Mouse (Mus musculus): ENCODE measurements around the gene Cabin1. TPM values are rescaled to one million over a fixed set of nuclear protein-coding genes. Genes with fewer than 3 reads are reported as not detected.

The Cabin1 gene
- polyA plus RNA-seq, 1 experiment from 2014 or later, result 13.9 TPM

DNA sequence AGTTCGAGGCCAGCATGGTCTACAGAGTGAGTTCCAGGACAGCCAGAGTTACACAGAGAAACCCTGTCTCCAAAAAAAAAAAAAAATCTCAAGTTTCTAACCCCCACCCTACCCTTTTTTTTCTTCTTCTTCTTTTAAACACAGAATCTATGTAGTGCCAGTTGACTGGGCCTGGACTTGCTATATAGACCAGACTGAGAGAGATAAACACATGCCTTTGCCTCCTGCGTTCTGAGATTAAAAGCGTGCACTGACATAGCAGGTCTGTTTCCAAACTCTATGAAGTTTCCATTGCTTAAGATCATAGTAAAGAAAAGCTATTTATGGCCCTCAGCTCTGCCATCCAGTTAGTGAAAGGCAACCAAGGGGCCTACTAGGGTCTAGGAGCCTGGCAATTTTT lies 1.7 kb downstream of the Cabin1 start:
- no peaks in the 10 kb centered on the region for H3K9me3 ChIP-seq (ENCODE audit: control insufficient read depth, low read length)
- no peak for DNase-seq (ENCODE audit: low spot score)
- ATAC-seq (ENCODE audit: low FRiP score, low TSS enrichment), result no peak
- no peak overlapping the region for H3K27ac ChIP-seq (replicated peaks)
- no peak overlapping the region for H3K4me2 ChIP-seq (replicated peaks; ENCODE audit: low read depth)
- no peak overlapping the region for H3K9ac ChIP-seq (ENCODE audit: low read length)
- no peaks in the 10 kb centered on the region for H3K4me1 ChIP-seq (replicated peaks; ENCODE audit: control insufficient read depth, insufficient read depth)
- no peaks in the 10 kb centered on the region for H3K27me3 ChIP-seq (ENCODE audit: control insufficient read depth, insufficient read depth, low read length)
- no peak overlapping the region for H3K4me3 ChIP-seq (ENCODE audit: low read depth, low read length)
- 93% methylated on average over 3 of the region's 3 CpGs for WGBS
- no peaks in the 10 kb centered on the region for H3K36me3 ChIP-seq (ENCODE audit: control insufficient read depth, insufficient read depth, low read length)
- TF ChIP-seq EP300 (optimal IDR thresholded peaks at IDR 0.05) (no peak), CTCF (IDR thresholded peaks at IDR 0.05; ENCODE audit: low read depth) (no peak)

DNA sequence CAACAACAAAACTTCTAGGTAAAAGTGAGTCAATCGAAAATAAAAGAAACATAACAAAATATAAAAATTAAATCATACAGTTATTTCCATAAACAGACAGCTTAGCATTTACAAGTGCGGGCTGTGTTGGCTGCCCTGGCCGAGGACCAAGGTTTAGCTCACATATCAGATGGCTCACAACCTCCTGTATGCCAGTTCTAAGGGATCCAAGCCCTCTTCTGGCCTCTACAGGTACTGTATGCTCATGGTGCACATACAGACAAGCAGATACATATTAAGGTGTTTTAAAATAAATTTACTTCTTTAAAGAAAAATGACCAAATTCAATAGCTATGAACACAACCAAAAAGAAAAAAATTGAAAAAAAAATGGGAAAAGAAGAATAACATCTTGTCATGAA lies 3.8 kb downstream of the Cabin1 start:
- ATAC-seq (ENCODE audit: low FRiP score, low TSS enrichment) (no peak), DNase-seq (ENCODE audit: low spot score) (no peak)
- H3K9ac ChIP-seq (ENCODE audit: low read length), result no peak overlapping the region
- no peaks in the 10 kb centered on the region for H3K9me3 ChIP-seq (ENCODE audit: control insufficient read depth, low read length)
- no peak overlapping the region for H3K27ac ChIP-seq (replicated peaks)
- TF ChIP-seq EP300 (optimal IDR thresholded peaks at IDR 0.05) (no peak), CTCF (IDR thresholded peaks at IDR 0.05; ENCODE audit: low read depth) (peak; percentile 28)
- H3K4me2 ChIP-seq (replicated peaks; ENCODE audit: low read depth), result no peak overlapping the region
- H3K4me3 ChIP-seq (ENCODE audit: low read depth, low read length), result no peak overlapping the region
- H3K27me3 ChIP-seq (ENCODE audit: control insufficient read depth, insufficient read depth, low read length), result no peaks in the 10 kb centered on the region
- WGBS, result 97% methylated on average over 3 of the region's 3 CpGs
- no peaks in the 10 kb centered on the region for H3K4me1 ChIP-seq (replicated peaks; ENCODE audit: control insufficient read depth, insufficient read depth)
- no peaks in the 10 kb centered on the region for H3K36me3 ChIP-seq (ENCODE audit: control insufficient read depth, insufficient read depth, low read length)

GRCm38 (mm10) chr10:75756719-75757118 lies 7.4 kb downstream of the Cabin1 start:
- H3K4me2 ChIP-seq (replicated peaks; ENCODE audit: low read depth), result no peak overlapping the region
- no peaks in the 10 kb centered on the region for H3K9me3 ChIP-seq (ENCODE audit: control insufficient read depth, low read length)
- H3K36me3 ChIP-seq (ENCODE audit: control insufficient read depth, insufficient read depth, low read length), result peaks cover 18% of the 10 kb centered on the region
- no peak overlapping the region for H3K4me3 ChIP-seq (ENCODE audit: low read depth, low read length)
- H3K4me1 ChIP-seq (replicated peaks; ENCODE audit: control insufficient read depth, insufficient read depth), result no peaks in the 10 kb centered on the region
- no peaks in the 10 kb centered on the region for H3K27me3 ChIP-seq (ENCODE audit: control insufficient read depth, insufficient read depth, low read length)
- WGBS, result 84% methylated on average over 11 of the region's 11 CpGs
- ATAC-seq (ENCODE audit: low FRiP score, low TSS enrichment), result 0 out of 2 replicates have a peak, but pooled peaks have one; percentile 18
- no peak for TF ChIP-seq CTCF (IDR thresholded peaks at IDR 0.05; ENCODE audit: low read depth)
- TF ChIP-seq EP300 (optimal IDR thresholded peaks at IDR 0.05), result no peak
- no peak overlapping the region for H3K9ac ChIP-seq (ENCODE audit: low read length)
- DNase-seq (ENCODE audit: low spot score), result no peak
- H3K27ac ChIP-seq (replicated peaks), result no peak overlapping the region

GRCm38 (mm10) chr10:75744017-75744416 lies 20.1 kb downstream of the Cabin1 start:
- no peaks in the 10 kb centered on the region for H3K9me3 ChIP-seq (ENCODE audit: control insufficient read depth, low read length)
- H3K36me3 ChIP-seq (ENCODE audit: control insufficient read depth, insufficient read depth, low read length), result peaks cover 33% of the 10 kb centered on the region
- H3K4me1 ChIP-seq (replicated peaks; ENCODE audit: control insufficient read depth, insufficient read depth), result no peaks in the 10 kb centered on the region
- DNase-seq (ENCODE audit: low spot score) (peak; percentile 82), ATAC-seq (ENCODE audit: low FRiP score, low TSS enrichment) (peak; percentile 84)
- no peak overlapping the region for H3K4me3 ChIP-seq (ENCODE audit: low read depth, low read length)
- H3K9ac ChIP-seq (ENCODE audit: low read length), result no peak overlapping the region
- 40% methylated on average over 3 of the region's 3 CpGs for WGBS
- no peak overlapping the region for H3K4me2 ChIP-seq (replicated peaks; ENCODE audit: low read depth)
- no peak for TF ChIP-seq EP300 (optimal IDR thresholded peaks at IDR 0.05)
- peak; percentile 99 for TF ChIP-seq CTCF (IDR thresholded peaks at IDR 0.05; ENCODE audit: low read depth)
- H3K27me3 ChIP-seq (ENCODE audit: control insufficient read depth, insufficient read depth, low read length), result no peaks in the 10 kb centered on the region
- no peak overlapping the region for H3K27ac ChIP-seq (replicated peaks)

- TF ChIP-seq CTCF (IDR thresholded peaks at IDR 0.05; ENCODE audit: low read depth), result no peak
- TF ChIP-seq EP300 (optimal IDR thresholded peaks at IDR 0.05), result no peak
- Histone ChIP-seq H3K9me3 (ENCODE audit: control insufficient read depth, low read length) (no peaks in the 10 kb centered on the region), H3K4me2 (replicated peaks; ENCODE audit: low read depth) (no peak overlapping the region), H3K9ac (ENCODE audit: low read length) (no peak overlapping the region), H3K27me3 (ENCODE audit: control insufficient read depth, insufficient read depth, low read length) (no peaks in the 10 kb centered on the region), H3K4me1 (replicated peaks; ENCODE audit: control insufficient read depth, insufficient read depth) (no peaks in the 10 kb centered on the region), H3K36me3 (ENCODE audit: control insufficient read depth, insufficient read depth, low read length) (peaks cover 31% of the 10 kb centered on the region), H3K4me3 (ENCODE audit: low read depth, low read length) (no peak overlapping the region), H3K27ac (replicated peaks) (no peak overlapping the region)
- DNase-seq (ENCODE audit: low spot score), result no peak
- ATAC-seq (ENCODE audit: low FRiP score, low TSS enrichment), result no peak
- 94% methylated on average over 12 of the region's 12 CpGs for WGBS
Measured at GRCm38 (mm10) chr10:75743369-75743768, 20.8 kb downstream of the Cabin1 start.

DNA sequence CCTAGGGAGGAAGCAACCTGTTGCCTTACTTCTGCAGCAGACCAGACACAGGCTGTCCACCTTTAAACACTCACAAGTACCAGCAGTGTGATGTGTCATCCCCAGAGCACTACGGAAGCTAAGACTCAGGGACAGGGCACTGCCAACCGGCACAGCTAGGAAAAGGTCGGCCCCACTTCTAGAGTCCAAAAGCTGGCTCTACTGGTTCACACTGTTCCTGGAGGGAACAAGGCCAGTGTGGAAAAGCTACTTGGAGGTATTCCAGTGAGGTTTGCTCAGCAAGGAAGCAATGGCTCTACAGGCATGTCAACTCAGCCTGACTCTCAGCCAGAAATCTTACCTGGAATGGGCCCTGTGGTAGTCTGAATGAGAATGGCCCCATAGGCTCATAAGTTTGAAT lies 23.3 kb downstream of the Cabin1 start:
- WGBS, result 92% methylated on average over 3 of the region's 3 CpGs
- H3K27ac ChIP-seq (replicated peaks), result no peak overlapping the region
- DNase-seq (ENCODE audit: low spot score) (no peak), ATAC-seq (ENCODE audit: low FRiP score, low TSS enrichment) (no peak)
- H3K4me2 ChIP-seq (replicated peaks; ENCODE audit: low read depth), result no peak overlapping the region
- TF ChIP-seq EP300 (optimal IDR thresholded peaks at IDR 0.05) (no peak), CTCF (IDR thresholded peaks at IDR 0.05; ENCODE audit: low read depth) (no peak)
- no peaks in the 10 kb centered on the region for H3K27me3 ChIP-seq (ENCODE audit: control insufficient read depth, insufficient read depth, low read length)
- no peak overlapping the region for H3K4me3 ChIP-seq (ENCODE audit: low read depth, low read length)
- H3K36me3 ChIP-seq (ENCODE audit: control insufficient read depth, insufficient read depth, low read length), result peaks cover 16% of the 10 kb centered on the region; the same call in 1 of the 2 replicates
- H3K9ac ChIP-seq (ENCODE audit: low read length), result no peak overlapping the region
- H3K4me1 ChIP-seq (replicated peaks; ENCODE audit: control insufficient read depth, insufficient read depth), result no peaks in the 10 kb centered on the region
- H3K9me3 ChIP-seq (ENCODE audit: control insufficient read depth, low read length), result no peaks in the 10 kb centered on the region

Measured in stomach, postnatal 0 days (tissue).